Mouse (Mus musculus) frontal cortex, adult 2 months (tissue): ENCODE data around the gene Bpifc. TPM values are rescaled to one million over a fixed set of nuclear protein-coding genes. Genes with fewer than 3 reads are reported as not detected.
A peak's percentile ranks its signal among the peaks of the same experiment; 100 is the strongest.
"Not testable (repeated sequence)": the region's sequence is repeated elsewhere in the genome, so short reads cannot be mapped to it uniquely, and the experiment has no call there.

Experiments
- DNase-seq, 2 experiments: peaks; one replicate each; pipeline ENCODE4 v3.0.0; 2022; ENCODE audit warnings: low spot score in 1 of 2; ENCODE audit errors: extremely low spot score in 1 of 2
- polyA plus RNA-seq: library from polyadenylated mRNA; depleted of rRNA; stranded (reverse); fragments of >200 nt; gene quantifications from 2 replicates; pipeline ENCODE4 v1.2.3, GENCODE M21; 2012; rRNA removed

The Bpifc gene
- 0.12 and 0.13 TPM in 2 replicates for polyA plus RNA-seq

DNA sequence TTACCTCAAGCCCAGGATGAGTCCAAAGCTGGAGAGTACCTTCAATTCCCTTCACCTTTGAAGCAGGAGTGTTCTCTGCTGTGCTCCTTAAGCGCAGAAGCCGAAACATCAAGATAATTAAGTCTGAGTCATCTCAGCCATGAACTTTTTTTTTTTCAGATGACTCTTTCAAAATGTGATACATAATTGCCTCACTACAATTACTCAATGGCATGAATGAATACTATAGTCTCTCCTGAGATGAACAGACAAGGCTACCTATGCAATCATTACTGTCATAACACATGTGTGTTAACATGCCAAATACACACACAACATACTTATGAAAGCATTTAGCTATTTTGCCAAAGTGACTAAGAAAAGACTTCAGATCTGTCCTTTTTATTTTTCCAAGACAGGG, at the start of gene Bpifc:
Bpifc (minus strand) TSS at position 115 of the 400 bp plus-strand sequence.
- DNase-seq = no peak

GRCm38 (mm10) chr10:86060267-86060666, 48.6 kb upstream of the Bpifc start:
- no peak for DNase-seq

DNA sequence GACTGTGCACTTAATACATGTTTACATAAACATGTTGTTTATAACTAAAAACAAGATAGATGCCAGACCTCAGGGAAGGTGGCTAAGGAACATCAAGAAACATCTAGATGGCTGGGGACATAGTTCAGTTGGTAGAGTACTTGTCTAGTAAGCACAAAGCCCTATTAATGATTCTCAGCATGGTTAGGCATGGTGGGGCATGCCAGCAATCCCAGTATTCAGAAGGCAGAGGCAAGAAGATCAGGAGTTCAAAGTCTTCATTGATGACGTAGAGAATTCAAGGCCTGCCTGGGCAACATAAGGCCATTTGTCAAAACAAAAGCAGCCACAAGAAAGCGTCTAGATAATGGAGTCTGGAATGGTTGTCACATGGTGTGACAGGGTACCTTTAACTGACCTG, 46.0 kb upstream of the Bpifc start:
- no peak for DNase-seq

DNA sequence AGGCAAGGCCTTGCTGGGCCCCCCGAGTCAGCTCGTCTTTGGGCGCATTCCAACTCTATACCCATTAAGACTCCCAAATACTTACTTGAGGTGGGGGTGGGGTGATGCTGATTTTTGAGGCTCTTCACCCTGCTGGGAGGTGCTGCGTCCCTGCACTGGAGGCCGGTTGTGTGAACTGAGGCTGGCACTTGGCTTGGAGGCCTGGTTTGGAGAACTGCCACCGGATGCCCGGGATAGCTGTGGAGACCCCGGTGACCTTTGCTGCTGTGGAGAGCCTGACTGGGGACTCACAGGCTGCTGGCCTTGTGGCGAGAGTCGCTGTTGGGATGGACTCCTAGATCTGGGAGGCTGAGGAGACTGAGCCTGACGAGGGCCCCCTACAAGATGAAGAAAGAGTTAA, 45.6 kb upstream of the Bpifc start:
- DNase-seq = no peak

- DNase-seq = no peak
Observed at GRCm38 (mm10) chr10:86056297-86056903, 44.7 kb upstream of the Bpifc start.

GRCm38 (mm10) chr10:86052818-86053522, 41.3 kb upstream of the Bpifc start:
- no peak for DNase-seq

- no peak for DNase-seq
Observed at GRCm38 (mm10) chr10:86050522-86050921, 38.8 kb upstream of the Bpifc start.

GRCm38 (mm10) chr10:86047786-86048185, 36.1 kb upstream of the Bpifc start:
- DNase-seq = no peak

DNA sequence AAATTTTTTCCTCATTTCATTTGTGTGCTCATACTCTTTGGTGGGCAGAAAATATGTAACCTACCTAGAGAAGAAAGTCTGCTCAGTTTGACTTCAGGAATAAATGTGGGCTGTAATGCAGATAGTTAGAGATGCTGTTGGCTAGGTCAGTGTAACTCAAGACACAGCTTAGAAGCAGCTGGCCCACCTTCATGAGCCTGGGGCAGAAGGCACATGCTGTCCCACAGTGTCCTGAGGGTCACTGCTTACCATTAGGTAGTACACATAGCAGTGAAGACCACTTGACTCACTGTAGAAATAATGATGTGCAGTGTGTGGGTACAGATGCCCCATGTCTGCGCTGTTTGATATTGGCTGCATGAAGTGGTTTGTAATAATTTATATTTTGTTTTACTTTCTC, 34.7 kb upstream of the Bpifc start:
- DNase-seq = no peak

DNA sequence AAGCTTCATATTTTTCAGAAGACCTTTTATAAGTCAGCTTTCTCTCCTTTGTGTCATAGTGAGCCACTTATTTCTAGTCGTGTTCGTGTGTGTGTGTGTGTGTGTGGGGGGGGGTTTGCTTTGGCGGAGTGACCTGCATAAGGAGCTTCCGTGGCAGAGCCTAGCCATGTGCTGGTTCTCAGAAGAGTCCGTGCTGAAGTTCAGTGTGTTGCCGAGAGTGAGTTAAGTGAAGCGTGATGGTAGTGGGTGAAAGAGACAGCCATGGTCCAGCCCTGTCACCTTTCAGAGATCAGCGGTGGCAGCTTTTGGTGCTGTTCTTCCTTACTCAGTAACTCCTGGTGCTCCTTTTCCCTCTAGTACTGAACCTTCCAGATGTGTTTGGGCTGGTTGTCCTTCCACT, 32.4 kb upstream of the Bpifc start:
- DNase-seq = no peak

DNA sequence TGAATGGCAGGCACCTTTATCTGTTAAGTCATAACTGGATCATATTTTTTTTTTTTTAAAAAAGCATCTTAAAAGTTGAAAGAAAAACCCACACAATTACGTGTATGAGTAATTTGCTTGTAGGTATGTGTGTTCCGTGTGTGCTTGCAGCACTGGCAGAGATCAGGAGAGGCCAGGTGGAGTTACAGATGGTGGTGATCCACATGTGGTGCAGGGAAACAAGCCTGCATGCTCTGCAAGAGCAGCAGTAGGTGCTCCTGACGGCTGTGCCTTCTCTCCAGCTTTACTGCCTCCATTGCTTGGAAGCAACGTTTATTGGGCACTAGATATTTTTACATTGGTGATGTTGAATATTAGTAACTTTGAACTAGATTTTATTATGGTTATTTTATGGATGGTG, 32.0 kb upstream of the Bpifc start:
- no peak for DNase-seq

DNA sequence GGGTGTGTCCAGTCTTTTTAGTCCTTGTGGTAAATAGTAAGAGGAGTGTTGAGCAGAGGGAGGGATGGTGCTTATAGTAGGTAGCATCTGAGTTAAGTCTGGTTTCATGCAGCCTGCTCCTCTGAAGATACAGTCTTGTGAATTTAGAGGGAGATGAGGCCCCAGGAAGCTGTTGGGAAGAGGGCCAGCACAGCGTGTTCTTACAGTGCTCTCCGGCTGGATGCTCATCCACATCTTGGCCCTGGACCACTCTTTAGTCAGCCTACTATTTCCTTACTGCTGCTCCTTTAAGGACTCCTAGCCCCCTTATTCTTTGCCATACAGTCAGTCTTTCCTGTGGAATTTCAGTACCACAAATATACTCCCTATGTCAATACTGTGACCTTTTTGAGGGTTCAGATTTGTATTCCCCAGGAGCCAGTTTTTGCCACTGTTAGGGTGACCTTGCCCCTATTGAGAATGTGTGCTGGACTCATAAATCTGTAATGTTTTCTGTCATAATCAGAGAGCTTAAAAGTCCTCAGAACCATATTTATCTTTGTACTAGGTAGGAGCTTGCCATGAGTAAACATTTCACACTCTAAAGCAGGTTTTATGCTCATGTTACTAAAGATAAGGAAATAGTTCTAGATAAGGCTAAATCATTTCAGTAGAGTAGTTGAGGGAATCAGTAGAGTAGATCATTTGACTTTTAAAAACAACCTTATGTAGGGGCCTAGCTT, 22.5 kb upstream of the Bpifc start:
- no peak for DNase-seq

DNA sequence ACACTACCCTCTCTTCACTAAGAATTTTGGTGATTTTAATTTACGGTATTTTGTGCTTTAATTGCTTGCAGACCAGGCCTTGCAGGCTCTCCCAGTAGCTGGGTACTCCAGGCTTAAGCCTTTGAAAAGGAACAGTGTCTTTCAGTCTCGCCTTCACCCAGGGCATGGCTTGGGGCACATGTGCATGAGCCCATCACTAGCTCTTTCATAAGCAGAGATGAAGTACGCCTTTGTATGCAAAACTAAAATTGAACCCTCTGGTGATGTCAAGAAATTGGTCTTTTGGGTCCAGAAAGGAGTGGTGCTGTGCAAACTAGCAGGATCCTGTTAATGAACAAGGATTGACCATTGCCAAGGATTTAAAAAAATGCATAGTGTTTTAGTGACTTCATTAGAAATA, 20.8 kb upstream of the Bpifc start:
- no peak for DNase-seq

DNA sequence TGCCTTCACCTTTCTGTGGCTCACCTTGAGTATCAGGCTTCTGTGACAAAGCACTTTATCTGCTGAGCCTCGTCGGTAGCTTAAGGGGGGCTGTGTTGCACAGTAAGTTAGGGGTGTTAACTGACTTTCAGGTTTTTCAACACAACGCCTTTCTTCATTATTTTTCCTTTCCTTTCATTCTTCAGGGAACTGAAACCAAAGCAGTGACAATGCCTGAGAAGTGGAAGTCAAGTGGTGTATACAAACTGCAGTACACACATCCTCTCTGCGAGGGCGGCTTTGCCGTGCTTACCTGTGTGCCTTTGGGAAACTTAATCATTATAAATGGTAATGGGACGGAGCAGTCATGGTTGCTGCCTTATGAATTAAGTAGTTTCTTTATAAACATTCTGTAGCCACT, 19.0 kb upstream of the Bpifc start:
- DNase-seq = no peak

GRCm38 (mm10) chr10:86026807-86027206, 15.1 kb upstream of the Bpifc start:
- not testable (repeated sequence) for DNase-seq

DNA sequence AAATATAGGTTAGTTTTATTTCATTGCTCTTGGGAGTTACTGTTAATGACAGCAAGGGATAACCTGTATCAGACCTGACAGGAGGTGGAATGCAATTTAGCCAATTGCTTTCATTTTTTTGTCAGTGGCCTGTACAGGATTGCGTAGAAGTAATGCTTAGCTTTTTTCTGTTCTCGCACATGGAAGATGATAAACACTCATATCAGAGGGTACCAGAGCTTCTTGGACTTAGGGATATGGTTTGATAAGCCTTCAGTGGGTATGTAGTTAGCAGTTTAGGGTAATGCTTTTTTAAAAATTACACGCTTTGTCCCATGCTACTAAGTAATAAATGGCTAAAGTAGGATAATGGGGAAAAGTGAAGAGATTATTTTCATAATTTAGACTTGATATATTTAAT, 14.7 kb upstream of the Bpifc start:
- no peak for DNase-seq

GRCm38 (mm10) chr10:86025906-86026305, 14.2 kb upstream of the Bpifc start:
- DNase-seq = no peak

- DNase-seq = no peak
Observed at GRCm38 (mm10) chr10:86023149-86023548, 11.5 kb upstream of the Bpifc start.

DNA sequence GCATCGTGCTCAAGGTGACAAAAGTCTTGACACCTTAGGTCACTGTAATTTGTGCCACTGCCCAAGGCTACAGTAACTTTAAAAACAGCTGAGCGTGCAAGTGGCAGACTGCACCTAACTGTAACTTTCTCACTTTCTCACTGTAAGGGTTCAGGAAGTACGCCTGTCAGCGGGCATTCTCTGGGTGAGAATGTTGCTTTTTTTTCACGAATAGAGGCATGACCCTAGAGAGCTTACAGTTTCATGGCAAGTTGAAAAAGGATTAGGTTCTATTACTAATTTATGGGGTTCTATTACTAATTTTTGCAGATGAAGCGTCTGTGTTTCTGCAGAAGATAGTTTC, 10.8 kb upstream of the Bpifc start:
- no peak for DNase-seq

- DNase-seq = peak; percentile 35 to 86
Observed at GRCm38 (mm10) chr10:86021749-86022473, 10.2 kb upstream of the Bpifc start, which contains the start of gene Fbxo7. TSS of gene Fbxo7 (plus strand) at chr10:86021972.

- DNase-seq = no peak
Observed at GRCm38 (mm10) chr10:86021408-86021748, 9.7 kb upstream of the Bpifc start.
